Mouse (Mus musculus) splenic B cell, adult 2 months (primary cell): ENCODE results near the gene Tent4a.

Source experiments
- DNase-seq: peaks from one replicate; pipeline ENCODE4 v3.0.0-alpha.2; 2011; ENCODE audit warnings: low read depth, low spot score
- H3K27me3 ChIP-seq: 2 replicates; pipeline ENCODE4 v1.6.1; 2012; ENCODE audit warnings: mild to moderate bottlenecking, low read length, moderate library complexity, mixed read lengths; ENCODE audit not compliant: control insufficient read depth, poor library complexity, insufficient read depth, severe bottlenecking
- H3K36me3 ChIP-seq: 2 replicates; pipeline ENCODE4 v1.6.1; 2012; ENCODE audit warnings: mild to moderate bottlenecking, low read length, moderate library complexity, mixed read lengths; ENCODE audit not compliant: control insufficient read depth, poor library complexity, insufficient read depth, severe bottlenecking

Gene Tent4a

DNA sequence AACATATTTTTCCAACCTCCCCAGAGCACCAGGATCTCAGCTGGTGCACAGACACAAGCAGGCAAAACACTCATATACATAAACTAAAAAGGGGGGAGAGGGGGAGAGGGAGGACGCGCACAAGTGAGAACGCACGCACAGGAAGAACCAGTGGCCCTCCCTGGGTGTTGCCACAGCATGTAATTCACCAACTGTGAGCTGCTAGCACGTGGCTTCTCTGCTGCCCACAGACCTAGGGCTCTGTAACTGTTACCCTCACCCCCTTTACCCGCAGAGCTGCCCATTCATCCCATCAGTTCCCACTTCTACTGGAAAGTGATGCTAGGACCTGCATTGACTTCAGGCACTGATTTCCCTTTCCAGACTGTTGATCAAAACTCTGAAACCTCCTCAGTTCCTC, 15.3 kb downstream of the Tent4a start:
- Histone ChIP-seq H3K27me3 (no peaks in the 10 kb centered on the region), H3K36me3 (no peaks in the 10 kb centered on the region)
- no peak for DNase-seq

DNA sequence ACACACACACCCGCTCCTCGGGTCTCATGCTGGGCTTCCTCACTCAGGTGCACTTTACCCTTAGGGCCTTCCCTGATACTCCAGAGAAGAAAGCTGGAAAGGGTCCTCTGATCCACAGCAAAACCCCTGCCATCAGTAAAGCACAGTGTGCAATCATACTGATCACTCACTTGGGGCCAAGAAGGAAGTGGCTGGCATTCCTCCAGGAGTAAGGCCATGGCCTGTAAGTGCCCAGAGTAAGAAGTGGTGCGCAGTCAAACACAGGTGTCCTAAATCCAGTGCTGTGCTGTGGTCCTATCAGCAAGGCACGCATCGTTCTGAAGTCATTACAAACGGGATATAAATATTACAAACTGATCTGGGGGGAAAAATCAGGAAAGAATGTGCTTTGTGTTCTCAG, 17.0 kb downstream of the Tent4a start:
- no peak for DNase-seq
- Histone ChIP-seq H3K27me3 (no peaks in the 10 kb centered on the region), H3K36me3 (no peaks in the 10 kb centered on the region)

DNA sequence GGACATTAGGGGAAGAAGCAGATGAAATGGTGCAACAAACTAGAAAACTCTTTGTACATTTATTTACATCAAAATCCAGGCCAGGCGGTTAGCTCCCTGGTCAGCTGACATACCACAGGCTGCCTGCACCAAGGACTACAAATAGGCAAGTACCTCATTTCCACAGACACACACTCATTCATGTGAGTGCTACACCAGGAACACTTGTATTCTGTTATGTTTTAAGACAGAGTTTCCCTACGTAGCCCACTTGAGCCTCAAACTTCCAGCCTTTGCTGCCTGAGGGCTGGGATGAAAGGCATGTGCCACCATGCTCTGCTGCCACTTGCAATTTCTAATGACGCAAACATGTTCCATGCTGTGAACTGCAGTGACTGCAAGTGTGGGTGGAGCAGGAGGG, 19.3 kb downstream of the Tent4a start:
- H3K36me3 ChIP-seq: no peaks in the 10 kb centered on the region; the same call in 1 of the 2 replicates
- DNase-seq: no peak
- H3K27me3 ChIP-seq: no peaks in the 10 kb centered on the region

DNA sequence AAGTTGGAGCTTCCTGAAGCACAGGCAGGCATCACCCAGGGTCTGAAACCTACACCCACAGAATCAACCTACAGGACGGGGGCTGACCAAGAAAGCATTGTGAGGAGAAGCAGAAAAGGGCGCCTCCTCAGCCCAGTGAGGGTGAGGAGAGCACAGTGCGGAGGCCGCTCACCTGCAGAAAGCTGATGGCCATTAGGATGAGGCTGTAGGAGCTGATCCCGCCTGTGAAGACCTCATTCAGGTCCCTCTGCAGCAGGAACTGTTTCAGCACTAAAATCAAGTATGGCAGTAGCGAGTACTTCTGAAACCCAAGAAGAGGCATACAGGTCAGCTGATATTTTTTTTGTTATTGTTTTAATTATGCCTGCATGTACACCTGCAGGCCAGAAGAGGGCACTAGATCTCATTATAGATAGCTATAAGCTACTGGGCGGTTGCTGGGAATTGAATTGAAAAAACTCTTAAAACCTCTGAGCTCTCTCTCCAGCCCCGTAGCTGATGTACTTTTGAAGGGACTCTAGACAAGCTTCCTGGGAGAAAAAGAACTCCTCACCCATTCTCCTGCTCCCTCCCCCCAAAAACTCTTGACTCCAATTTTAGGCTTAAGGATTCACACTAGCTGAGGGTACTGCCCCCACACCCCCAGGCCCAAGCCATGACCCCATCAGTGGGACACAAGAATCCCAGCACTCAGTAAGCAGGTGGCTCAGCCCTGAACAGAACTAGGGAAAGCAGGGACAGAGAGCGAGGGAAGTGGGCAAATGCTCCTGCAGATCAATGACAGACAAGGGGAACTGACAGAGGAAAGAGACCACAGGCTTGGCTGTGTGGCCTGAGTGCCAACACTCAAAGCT, 24.8 kb downstream of the Tent4a start:
- DNase-seq: peak; percentile 51
- Histone ChIP-seq H3K36me3 (peaks cover 3% of the 10 kb centered on the region; the same call in 1 of the 2 replicates), H3K27me3 (no peaks in the 10 kb centered on the region)

DNA sequence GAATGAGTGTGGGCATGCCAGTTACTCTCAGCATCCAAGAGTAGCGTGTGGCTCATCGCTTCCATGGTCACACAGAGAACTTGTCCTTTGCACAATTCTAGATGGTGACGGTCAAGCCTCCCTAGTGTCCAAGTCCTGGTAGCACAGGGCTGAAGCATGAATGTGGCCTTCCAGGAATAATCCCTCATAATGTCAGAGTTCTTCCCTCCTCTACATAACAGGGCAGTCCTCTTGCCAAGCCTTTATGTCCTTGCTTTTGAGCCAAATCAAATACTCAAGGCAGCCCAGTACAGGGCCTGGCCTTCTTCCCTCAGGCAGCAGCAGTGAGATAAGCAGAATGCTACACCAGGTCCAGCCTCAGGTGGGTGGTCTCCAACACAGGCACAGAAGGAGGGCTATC, 26.8 kb downstream of the Tent4a start:
- H3K36me3 ChIP-seq: peaks cover 6% of the 10 kb centered on the region
- no peaks in the 10 kb centered on the region for H3K27me3 ChIP-seq
- no peak for DNase-seq

DNA sequence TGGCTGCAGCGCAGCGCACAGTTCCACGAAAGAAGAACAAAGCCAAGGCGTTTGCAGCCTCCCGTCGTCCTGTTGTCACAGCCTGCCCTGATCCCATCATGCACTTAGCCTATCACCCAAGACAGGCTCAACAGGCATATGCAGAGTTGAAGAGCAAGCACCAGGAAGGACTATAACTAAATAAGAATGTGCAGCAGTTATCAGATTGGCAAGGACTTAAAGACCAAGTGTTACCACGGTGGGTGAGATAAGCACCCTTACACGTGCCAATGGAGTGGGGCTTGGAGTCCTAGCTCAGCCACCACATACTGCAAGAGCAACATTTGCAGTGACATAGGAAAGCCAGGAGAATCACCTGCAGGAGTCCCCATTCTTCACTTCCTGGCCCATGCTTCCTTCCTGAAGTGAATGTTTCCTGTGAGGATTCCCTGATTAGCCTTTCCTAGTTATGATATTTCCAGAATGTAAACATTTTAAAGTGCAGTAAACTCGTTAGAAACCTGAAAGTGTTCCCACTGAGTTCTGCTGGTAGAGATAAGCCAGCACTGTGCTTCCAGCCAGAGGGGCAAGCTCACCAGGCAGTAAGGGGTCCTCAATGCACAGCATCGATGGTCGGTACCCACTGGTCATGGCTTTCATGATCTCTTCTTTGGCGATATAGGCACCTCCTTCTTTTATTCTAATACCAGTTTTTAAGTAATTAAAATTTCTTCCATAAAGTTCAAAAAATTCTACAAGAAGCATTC, 27.9 kb downstream of the Tent4a start:
- Histone ChIP-seq H3K27me3 (no peaks in the 10 kb centered on the region), H3K36me3 (peaks cover 6% of the 10 kb centered on the region)
- no peak for DNase-seq

DNA sequence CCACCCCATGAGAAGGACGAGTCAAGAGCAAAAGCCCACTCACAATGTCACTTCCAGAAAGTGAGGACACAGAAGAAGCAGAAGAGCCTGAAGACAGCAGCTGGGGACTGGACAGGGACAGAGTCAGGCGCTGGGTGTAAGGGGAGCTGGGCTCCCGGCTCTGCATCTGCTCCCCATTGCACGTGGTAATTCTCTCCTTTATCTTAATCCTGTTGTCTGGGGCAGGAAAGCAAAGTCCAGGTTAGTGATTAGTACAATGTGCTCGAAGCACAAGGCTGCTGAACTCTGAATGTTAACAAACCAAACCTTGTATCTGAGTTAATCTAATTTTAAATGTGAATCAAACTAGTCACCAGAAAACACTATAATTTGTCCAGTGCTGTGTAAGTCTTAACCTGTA, 31.6 kb downstream of the Tent4a start:
- no peak for DNase-seq
- Histone ChIP-seq H3K27me3 (no peaks in the 10 kb centered on the region), H3K36me3 (peaks cover 12% of the 10 kb centered on the region)

DNA sequence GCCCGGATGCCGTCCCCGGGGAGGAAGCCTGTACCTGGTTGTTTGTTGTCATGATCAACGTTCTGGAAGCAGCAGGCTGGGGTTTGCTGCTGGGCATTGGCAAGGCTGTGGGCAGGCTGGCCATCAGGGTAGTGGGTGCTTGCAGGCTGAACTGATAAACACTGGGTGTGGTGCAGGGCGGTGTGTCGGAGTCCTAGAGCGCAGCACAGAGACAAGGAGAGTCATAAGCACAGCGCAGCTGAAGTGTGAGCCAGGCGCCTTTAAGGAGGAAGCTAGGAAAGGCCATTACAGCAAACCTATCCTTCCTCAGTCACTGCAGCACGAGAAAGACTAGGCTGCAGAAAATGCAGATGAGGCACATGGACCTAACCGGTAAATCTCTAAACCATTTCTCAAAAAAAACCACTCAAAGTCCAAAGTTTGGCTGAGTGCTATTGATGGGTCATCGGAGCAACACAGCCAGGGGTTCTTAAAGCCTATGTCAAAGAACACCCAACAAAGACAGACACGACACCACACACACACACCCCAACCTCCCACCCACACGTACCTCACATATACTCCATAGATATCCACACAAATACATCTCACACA, 32.2 kb downstream of the Tent4a start:
- Histone ChIP-seq H3K27me3 (no peaks in the 10 kb centered on the region), H3K36me3 (peaks cover 12% of the 10 kb centered on the region)
- no peak for DNase-seq

DNA sequence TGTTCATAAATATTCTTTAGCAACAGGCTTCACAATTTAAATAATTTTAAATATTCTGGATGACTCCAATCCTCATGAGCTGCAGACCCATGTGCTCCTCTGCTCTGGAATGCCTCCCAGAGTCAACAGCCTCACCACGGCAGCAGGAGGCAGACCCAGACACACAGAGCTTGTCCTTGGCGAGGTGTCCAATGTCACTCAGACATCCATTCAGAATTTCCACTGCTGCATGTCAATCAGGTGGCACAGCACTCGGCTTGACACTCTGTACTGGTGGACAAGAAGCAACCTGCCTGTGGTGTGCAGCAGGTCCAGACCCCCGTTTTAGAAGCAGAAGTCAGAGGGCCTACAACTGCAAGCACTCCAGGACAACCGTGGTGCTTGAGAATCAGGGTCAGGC, 36.1 kb downstream of the Tent4a start:
- Histone ChIP-seq H3K27me3 (no peaks in the 10 kb centered on the region), H3K36me3 (peaks cover 7% of the 10 kb centered on the region)
- DNase-seq: no peak

DNA sequence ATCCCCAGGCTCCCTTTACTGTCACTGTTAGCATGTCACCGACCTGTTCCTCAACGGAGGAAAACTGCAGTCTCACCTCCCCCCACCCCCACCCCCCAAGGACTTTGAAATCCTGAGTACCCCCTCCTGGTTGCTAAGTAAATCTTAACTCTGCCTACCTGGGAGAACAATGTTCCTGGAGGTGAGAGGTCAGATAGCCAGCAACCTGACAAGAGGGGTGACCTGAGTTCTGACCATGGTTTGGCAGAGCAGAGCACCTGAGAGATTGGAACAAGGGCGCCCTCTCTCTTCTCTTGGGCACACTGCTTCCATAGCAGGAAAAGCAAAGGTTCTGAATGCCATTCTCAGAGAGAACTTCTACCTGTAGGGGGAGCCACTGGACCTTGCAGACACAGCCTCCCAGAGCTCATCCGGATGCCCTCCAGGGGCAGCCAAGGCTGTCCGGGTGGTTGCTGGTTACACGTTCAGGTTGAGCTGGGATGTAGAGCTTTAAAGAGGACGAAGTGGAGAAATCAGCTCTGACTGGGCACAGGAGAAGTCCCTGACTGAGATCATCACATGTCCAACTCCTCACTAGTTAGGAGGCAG, 41.4 kb downstream of the Tent4a start:
- DNase-seq: peak; percentile 63
- Histone ChIP-seq H3K36me3 (no peaks in the 10 kb centered on the region), H3K27me3 (no peaks in the 10 kb centered on the region)

DNA sequence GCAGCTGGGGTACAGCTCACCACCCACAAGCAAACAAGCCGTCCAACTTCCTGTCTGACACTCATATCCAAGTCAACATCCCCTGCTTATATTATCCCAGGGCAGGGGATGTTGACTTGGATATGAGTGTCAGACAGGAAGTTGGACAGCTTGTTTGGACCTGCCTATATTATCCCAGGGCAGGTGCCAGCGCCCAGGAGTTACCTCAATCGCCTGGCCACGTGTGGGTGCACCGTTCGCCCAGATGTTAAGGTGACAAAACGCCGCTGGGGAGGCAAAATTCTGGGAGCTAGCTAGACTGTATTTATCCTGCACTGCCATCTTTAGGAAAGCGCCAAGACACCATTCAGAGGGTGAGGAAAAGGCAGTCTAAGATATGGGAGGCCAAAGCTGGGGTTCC, 44.6 kb downstream of the Tent4a start:
- no peaks in the 10 kb centered on the region for H3K27me3 ChIP-seq
- no peak for DNase-seq

DNA sequence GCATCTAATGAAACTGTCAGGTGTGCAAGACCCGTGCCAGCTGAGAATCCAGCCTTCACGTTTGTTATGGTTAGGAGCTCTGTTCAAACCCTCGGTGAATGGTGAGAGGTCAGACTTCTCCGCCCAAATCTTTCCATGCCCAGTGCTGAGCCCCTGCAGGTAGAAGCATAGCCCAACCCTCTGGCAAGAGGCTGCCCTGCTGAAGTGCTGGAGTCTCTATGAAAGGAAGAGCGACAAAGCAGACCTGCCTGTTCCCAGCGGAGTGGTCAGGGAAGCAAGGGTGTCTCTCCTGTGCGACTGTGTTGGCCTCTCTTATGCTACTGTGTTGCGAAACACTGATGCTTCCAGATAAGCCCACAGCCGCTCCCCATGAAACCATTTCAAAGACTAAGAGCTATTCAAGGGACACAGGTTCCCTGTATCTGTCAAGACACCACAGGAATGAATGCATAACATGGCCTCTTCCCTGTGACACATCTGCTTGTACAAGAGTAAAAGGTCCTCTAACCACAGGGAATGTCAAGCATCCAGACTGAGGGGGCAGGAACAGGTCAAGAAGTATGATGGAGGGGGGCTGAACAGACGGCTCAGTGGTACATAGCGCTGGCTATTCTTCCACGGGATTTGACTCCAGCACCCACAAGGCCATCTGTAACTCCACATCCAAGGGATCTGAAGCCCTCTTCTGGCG, 45.7 kb downstream of the Tent4a start:
- DNase-seq: no peak
- H3K27me3 ChIP-seq: no peaks in the 10 kb centered on the region
- H3K36me3 ChIP-seq: no peaks in the 10 kb centered on the region

More for the DNA sequence above, 44.6 kb downstream of the Tent4a start:
- H3K36me3 ChIP-seq: no peaks in the 10 kb centered on the region

DNA sequence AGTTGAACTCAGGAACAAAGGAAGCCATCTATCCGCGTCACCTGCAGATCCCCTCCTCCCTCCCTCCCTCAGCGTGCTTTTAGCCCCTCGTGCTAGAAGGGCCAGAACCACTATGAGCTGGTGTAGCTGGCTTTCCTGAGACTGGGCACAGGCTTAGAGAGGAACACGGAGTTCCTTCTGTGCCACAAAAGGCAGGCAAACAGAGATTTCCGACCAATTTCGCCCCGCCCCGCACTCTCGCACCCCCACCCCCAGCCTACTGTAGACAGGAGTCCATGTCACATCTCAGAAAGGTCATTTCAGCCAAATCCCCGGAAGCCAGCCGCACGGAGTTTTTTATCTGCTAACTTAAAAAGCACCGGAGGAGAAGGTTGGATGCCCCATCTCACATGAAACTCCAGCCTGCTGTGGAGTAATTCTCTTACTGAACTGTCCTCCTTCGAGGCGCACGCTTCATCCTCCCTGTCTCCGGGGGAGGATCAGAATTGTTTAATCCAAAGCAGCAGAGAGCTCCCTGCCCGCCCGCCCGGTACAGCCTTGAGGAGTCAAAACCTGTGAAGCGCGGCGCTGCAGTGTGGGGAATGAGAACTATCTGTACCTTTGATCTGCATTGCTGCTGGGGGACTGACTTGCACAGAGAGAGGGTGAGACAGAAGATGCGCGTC, 46.7 kb downstream of the Tent4a start:
- no peaks in the 10 kb centered on the region for H3K27me3 ChIP-seq
- H3K36me3 ChIP-seq: no peaks in the 10 kb centered on the region
- no peak for DNase-seq

DNA sequence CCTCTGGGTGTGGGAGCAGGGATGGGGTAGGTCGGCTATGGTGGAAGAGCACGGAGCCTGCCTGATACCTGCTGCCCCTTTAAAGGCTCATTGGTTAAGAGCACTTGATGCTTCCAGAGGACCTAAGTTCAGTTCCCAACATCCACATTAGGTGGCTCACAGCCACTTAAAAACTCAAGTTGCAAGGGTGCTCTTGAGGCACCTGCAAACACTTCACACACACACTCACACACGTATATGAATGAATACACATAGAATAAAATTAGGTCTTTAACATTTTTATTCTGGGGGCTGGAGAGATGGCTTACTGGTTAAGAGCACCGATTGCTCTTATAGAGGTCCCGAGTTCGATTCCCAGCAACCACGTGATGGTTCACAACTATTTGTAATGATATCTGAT, 47.3 kb downstream of the Tent4a start:
- H3K36me3 ChIP-seq: no peaks in the 10 kb centered on the region
- DNase-seq: no peak
- H3K27me3 ChIP-seq: no peaks in the 10 kb centered on the region
